Mouse (Mus musculus): ENCODE results near the gene Cdc40. TPM values are rescaled to one million over a fixed set of nuclear protein-coding genes. Genes with fewer than 3 reads are reported as not detected.
"Not testable (repeated sequence)": the region's sequence is repeated elsewhere in the genome, so short reads cannot be mapped to it uniquely, and the experiment has no call there.

Cdc40 gene
- total RNA-seq, 2 experiments from 2014 or later = 48.4 to 66.4 TPM

- no peak for DNase-seq (ENCODE audit: extremely low spot score in 1 of 2, low spot score in 1 of 2)
Measured at GRCm38 (mm10) chr10:40871301-40871700, 11.8 kb downstream of the Cdc40 start.

- no peak for DNase-seq (ENCODE audit: extremely low spot score in 1 of 2, low spot score in 1 of 2)
Measured at GRCm38 (mm10) chr10:40868081-40868480, 15.0 kb downstream of the Cdc40 start.

- DNase-seq (ENCODE audit: extremely low spot score in 1 of 2, low spot score in 1 of 2) = no peak
Measured at GRCm38 (mm10) chr10:40857599-40857998, 25.5 kb downstream of the Cdc40 start.

GRCm38 (mm10) chr10:40856703-40857102 is 26.4 kb downstream of the Cdc40 start:
- DNase-seq (ENCODE audit: extremely low spot score in 1 of 2, low spot score in 1 of 2) = no peak

- no peak for DNase-seq (ENCODE audit: extremely low spot score in 1 of 2, low spot score in 1 of 2)
Measured at GRCm38 (mm10) chr10:40855616-40856015, 27.5 kb downstream of the Cdc40 start.

GRCm38 (mm10) chr10:40851138-40851537 is 32.0 kb downstream of the Cdc40 start:
- no peak for DNase-seq (ENCODE audit: extremely low spot score in 1 of 2, low spot score in 1 of 2)

- no peak for DNase-seq (ENCODE audit: extremely low spot score in 1 of 2, low spot score in 1 of 2)
Measured at GRCm38 (mm10) chr10:40850644-40851043, 32.5 kb downstream of the Cdc40 start.

- DNase-seq (ENCODE audit: extremely low spot score in 1 of 2, low spot score in 1 of 2) = no peak
Measured at GRCm38 (mm10) chr10:40847176-40847874, 35.8 kb downstream of the Cdc40 start.

GRCm38 (mm10) chr10:40845626-40846025 is 37.5 kb downstream of the Cdc40 start:
- no peak for DNase-seq (ENCODE audit: extremely low spot score in 1 of 2, low spot score in 1 of 2)

- DNase-seq (ENCODE audit: extremely low spot score in 1 of 2, low spot score in 1 of 2) = no peak
Measured at GRCm38 (mm10) chr10:40844546-40844945, 38.6 kb downstream of the Cdc40 start.

GRCm38 (mm10) chr10:40843841-40844240 is 39.3 kb downstream of the Cdc40 start:
- no peak for DNase-seq (ENCODE audit: extremely low spot score in 1 of 2, low spot score in 1 of 2)

- no peak for DNase-seq (ENCODE audit: extremely low spot score in 1 of 2, low spot score in 1 of 2)
Measured at GRCm38 (mm10) chr10:40840086-40840485, 43.0 kb downstream of the Cdc40 start.

GRCm38 (mm10) chr10:40831267-40831666 is 51.8 kb downstream of the Cdc40 start:
- DNase-seq (ENCODE audit: extremely low spot score in 1 of 2, low spot score in 1 of 2) = no peak

- no peak for DNase-seq (ENCODE audit: extremely low spot score in 1 of 2, low spot score in 1 of 2)
Measured at GRCm38 (mm10) chr10:40830312-40830711, 52.8 kb downstream of the Cdc40 start.

- no peak for DNase-seq (ENCODE audit: extremely low spot score in 1 of 2, low spot score in 1 of 2)
Measured at GRCm38 (mm10) chr10:40827706-40828105, 55.4 kb downstream of the Cdc40 start.

- no peak for DNase-seq (ENCODE audit: extremely low spot score in 1 of 2, low spot score in 1 of 2)
Measured at GRCm38 (mm10) chr10:40825952-40826351, 57.2 kb downstream of the Cdc40 start.

- no peak for DNase-seq (ENCODE audit: extremely low spot score in 1 of 2, low spot score in 1 of 2)
Measured at GRCm38 (mm10) chr10:40816471-40816870, 66.6 kb downstream of the Cdc40 start.

- no peak for DNase-seq (ENCODE audit: extremely low spot score in 1 of 2, low spot score in 1 of 2)
Measured at GRCm38 (mm10) chr10:40813627-40814026, 69.5 kb downstream of the Cdc40 start.

GRCm38 (mm10) chr10:40809411-40809910 is 73.7 kb downstream of the Cdc40 start:
- DNase-seq (ENCODE audit: extremely low spot score in 1 of 2, low spot score in 1 of 2) = not testable (repeated sequence)

GRCm38 (mm10) chr10:40806221-40806620 is 76.9 kb downstream of the Cdc40 start:
- no peak for DNase-seq (ENCODE audit: extremely low spot score in 1 of 2, low spot score in 1 of 2)

- DNase-seq (ENCODE audit: extremely low spot score in 1 of 2, low spot score in 1 of 2) = no peak
Measured at GRCm38 (mm10) chr10:40805221-40805620, 77.9 kb downstream of the Cdc40 start.

- no peak for DNase-seq (ENCODE audit: extremely low spot score in 1 of 2, low spot score in 1 of 2)
Measured at GRCm38 (mm10) chr10:40792115-40792514, 91.0 kb downstream of the Cdc40 start.

Data from layer of hippocampus, postnatal 25 days (tissue).